Mouse (Mus musculus): ENCODE results near the gene Pdia6. TPM values are rescaled to one million over a fixed set of nuclear protein-coding genes. Genes with fewer than 3 reads are reported as not detected.

Pdia6 gene
- polyA plus RNA-seq, 1 experiment from 2014 or later, result 462 TPM

DNA sequence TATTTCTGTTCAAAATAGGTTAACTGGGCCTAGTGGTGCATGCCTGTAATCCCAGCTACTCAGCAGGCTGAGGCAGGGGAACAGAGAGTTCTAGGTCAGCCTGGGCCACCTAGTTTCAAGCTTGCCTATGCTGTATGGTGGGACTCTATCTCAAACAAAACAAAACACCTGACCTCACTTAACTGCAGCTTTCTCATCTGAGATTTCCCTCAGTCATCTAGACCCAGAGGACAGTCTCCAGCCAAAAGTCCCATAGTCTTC lies 27.0 kb upstream of the Pdia6 start:
- Histone ChIP-seq H3K9ac (no peak overlapping the region), H3K4me3 (no peak overlapping the region), H3K4me2 (replicated peaks) (no peak overlapping the region), H3K27me3 (replicated peaks) (no peaks in the 10 kb centered on the region), H3K27ac (no peak overlapping the region), H3K4me1 (no peaks in the 10 kb centered on the region), H3K36me3 (no peaks in the 10 kb centered on the region), H3K9me3 (no peaks in the 10 kb centered on the region)
- ATAC-seq (ENCODE audit: low FRiP score, low read depth), result no peak

DNA sequence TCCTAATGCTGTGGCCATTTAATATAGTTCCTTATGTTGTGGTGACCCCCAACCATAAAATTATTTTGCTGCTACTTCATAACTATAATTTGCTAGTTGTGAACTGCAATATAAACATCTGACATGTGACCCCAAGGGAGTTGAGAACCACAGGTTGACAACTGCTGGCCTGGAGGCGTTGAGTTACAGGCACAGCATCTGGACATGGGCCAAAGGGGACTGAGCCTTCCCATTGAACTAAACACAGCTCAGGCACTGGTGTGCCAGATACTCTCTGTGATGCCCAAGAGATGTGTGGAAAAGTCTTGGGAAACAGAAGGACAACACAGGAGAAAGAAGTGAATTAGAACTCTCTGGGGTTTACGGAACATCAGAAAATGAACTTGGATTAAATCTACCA lies 25.3 kb upstream of the Pdia6 start:
- ATAC-seq (ENCODE audit: low FRiP score, low read depth), result no peak
- Histone ChIP-seq H3K9me3 (no peaks in the 10 kb centered on the region), H3K27me3 (replicated peaks) (no peaks in the 10 kb centered on the region), H3K4me3 (no peak overlapping the region), H3K27ac (no peak overlapping the region), H3K36me3 (no peaks in the 10 kb centered on the region), H3K4me1 (no peaks in the 10 kb centered on the region), H3K9ac (no peak overlapping the region), H3K4me2 (replicated peaks) (no peak overlapping the region)
- 83% methylated on average over 2 of the region's 2 CpGs for WGBS

DNA sequence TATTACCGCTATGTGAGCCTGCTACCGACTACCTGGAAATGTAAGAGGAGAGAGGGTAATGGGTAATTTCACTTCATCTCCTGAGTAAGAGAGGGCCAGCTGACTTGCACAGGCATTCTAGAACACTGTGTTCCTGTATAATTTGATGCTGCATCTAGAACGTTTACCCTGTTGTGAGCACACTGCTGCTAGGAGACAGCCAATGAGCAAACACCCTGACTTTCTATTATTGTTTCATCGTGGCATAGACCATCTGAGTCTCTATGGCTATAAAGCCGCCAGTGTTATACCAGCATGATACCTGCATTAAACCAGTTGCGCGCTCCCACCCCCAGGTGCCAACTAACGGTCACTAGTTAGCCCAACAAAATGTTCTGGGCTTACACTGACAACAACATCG lies 24.7 kb upstream of the Pdia6 start:
- no peaks in the 10 kb centered on the region for H3K4me1 ChIP-seq
- no peak overlapping the region for H3K4me2 ChIP-seq (replicated peaks)
- H3K27ac ChIP-seq, result no peak overlapping the region
- no peak overlapping the region for H3K9ac ChIP-seq
- WGBS, result 92% methylated on average over 9 of the region's 9 CpGs
- no peaks in the 10 kb centered on the region for H3K9me3 ChIP-seq
- ATAC-seq (ENCODE audit: low FRiP score, low read depth), result no peak
- H3K27me3 ChIP-seq (replicated peaks), result no peaks in the 10 kb centered on the region
- no peaks in the 10 kb centered on the region for H3K36me3 ChIP-seq
- H3K4me3 ChIP-seq, result no peak overlapping the region

DNA sequence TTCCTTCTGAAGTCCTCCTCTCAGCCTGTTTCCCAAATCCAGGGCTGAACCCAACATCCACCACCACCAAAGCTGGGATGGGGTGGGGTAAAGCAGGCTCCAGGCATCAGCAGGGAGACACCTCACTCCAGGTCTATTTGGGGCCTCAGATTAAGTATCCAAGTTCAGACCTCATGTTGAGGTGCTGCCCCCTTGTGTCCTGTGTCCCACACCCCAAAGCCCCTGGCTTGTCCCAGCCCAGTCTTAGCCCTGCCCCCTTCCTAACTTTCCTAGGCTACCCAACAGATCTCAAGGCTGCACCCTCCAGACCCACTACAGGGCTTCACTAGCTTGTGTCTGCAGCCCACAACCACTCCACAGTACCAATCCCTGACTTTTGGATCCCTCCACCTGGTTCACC lies 24.3 kb upstream of the Pdia6 start:
- no peak overlapping the region for H3K4me2 ChIP-seq (replicated peaks)
- no peaks in the 10 kb centered on the region for H3K36me3 ChIP-seq
- ATAC-seq (ENCODE audit: low FRiP score, low read depth), result no peak
- H3K27ac ChIP-seq, result no peak overlapping the region
- no peak overlapping the region for H3K9ac ChIP-seq
- no peaks in the 10 kb centered on the region for H3K9me3 ChIP-seq
- H3K4me3 ChIP-seq, result no peak overlapping the region
- H3K4me1 ChIP-seq, result no peaks in the 10 kb centered on the region
- no peaks in the 10 kb centered on the region for H3K27me3 ChIP-seq (replicated peaks)

DNA sequence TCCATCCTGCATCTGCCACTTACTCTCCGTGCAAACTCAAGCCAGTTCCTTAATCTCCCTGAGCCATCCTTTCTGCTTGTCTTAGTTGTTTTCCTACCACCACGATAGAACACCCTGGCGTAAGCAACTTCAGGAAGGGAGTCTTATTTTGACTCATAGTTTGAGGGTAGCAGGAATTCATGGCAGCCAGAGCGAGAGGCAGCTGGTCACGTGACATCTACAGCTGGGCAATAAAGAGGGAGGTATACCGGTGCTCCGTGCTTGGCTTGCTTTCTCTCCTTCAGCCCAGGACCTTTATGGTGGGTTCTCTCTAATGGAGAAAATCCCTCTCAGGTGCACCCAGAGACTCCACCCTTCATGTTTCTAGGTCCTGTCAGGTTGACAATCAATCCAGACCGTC lies 15.4 kb upstream of the Pdia6 start:
- ATAC-seq (ENCODE audit: low FRiP score, low read depth), result no peak
- H3K36me3 ChIP-seq, result no peaks in the 10 kb centered on the region
- H3K9ac ChIP-seq, result no peak overlapping the region
- no peak overlapping the region for H3K27ac ChIP-seq
- H3K4me2 ChIP-seq (replicated peaks), result no peak overlapping the region
- 75% methylated on average over 8 of the region's 8 CpGs for WGBS
- H3K4me1 ChIP-seq, result no peaks in the 10 kb centered on the region
- peaks cover 4% of the 10 kb centered on the region; the same call in 1 of the 2 replicates for H3K27me3 ChIP-seq (replicated peaks)
- H3K4me3 ChIP-seq, result no peak overlapping the region
- H3K9me3 ChIP-seq, result no peaks in the 10 kb centered on the region

DNA sequence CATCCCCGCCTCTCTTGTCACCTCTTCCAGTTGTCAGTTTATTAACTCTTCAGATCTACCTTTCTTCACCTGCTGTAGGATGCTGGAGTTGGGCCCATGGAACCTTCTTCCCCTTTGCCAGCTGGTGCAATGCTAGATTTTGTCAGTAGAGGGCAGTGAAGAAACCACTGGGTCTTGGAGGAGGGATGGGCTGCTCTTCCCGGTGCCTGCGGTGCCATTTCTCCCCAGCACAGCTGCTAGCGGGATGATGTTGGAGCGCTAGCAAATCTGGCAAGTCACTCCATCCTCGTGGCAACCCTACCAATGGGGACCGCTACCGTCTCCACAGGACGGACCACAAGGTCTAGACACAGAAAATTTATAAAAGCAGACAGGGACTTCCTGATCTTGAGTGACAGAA lies 13.3 kb upstream of the Pdia6 start:
- ATAC-seq (ENCODE audit: low FRiP score, low read depth), result peak; percentile 35; the same call in 1 of the 2 replicates
- Histone ChIP-seq H3K36me3 (no peaks in the 10 kb centered on the region), H3K9ac (no peak overlapping the region), H3K9me3 (no peaks in the 10 kb centered on the region), H3K27ac (no peak overlapping the region), H3K4me3 (no peak overlapping the region), H3K4me1 (no peaks in the 10 kb centered on the region), H3K4me2 (replicated peaks) (peak overlapping the region; percentile 45), H3K27me3 (replicated peaks) (peaks cover 4% of the 10 kb centered on the region; the same call in 1 of the 2 replicates)
- 10% methylated on average over 9 of the region's 9 CpGs for WGBS

DNA sequence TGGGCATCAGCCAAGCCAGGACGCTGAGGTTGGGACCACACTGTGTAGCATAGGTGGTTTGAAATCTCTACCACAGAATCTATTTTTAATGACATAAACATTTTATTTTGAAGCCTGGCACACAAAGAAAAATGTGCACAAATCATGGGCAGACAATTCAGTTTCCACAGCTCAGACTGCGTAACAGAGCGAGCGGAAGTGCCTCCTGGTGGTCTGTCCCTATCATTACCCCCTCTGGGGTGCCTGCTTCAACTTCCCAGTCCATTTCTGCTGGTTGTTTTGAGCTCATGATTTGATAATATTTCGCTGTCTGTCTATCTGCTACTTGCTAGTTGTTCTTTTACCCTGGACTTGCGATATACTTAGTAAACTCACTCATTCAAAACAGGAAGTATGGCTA lies 10.7 kb upstream of the Pdia6 start:
- no peak overlapping the region for H3K27ac ChIP-seq
- no peak overlapping the region for H3K4me3 ChIP-seq
- H3K4me1 ChIP-seq, result no peaks in the 10 kb centered on the region
- H3K36me3 ChIP-seq, result no peaks in the 10 kb centered on the region
- H3K27me3 ChIP-seq (replicated peaks), result peaks cover 4% of the 10 kb centered on the region; the same call in 1 of the 2 replicates
- no peak overlapping the region for H3K4me2 ChIP-seq (replicated peaks)
- no peak for ATAC-seq (ENCODE audit: low FRiP score, low read depth)
- H3K9me3 ChIP-seq, result no peaks in the 10 kb centered on the region
- WGBS, result 87% methylated on average over 6 of the region's 6 CpGs
- H3K9ac ChIP-seq, result no peak overlapping the region

DNA sequence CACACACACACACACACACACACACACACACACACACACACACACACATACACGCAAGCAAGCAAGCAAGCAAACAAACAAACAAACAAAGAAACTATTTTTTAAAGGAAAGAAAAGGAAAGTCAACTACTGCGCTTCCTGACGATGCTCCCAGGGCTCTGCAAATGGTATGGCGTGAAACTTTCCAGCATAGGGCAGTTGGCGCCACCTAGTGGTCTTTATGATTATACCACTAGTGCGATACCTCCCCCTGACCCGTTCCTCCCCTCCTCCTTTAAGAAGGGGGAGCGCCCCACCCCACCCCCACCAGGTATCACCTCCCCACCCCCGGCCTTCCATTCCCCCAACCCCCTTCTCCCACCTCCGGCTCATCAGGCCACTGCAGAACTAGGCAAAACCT lies 9.4 kb upstream of the Pdia6 start:
- Histone ChIP-seq H3K9ac (no peak overlapping the region), H3K27me3 (replicated peaks) (peaks cover 4% of the 10 kb centered on the region; the same call in 1 of the 2 replicates), H3K4me3 (no peak overlapping the region), H3K9me3 (no peaks in the 10 kb centered on the region), H3K4me1 (no peaks in the 10 kb centered on the region), H3K4me2 (replicated peaks) (no peak overlapping the region), H3K36me3 (no peaks in the 10 kb centered on the region), H3K27ac (no peak overlapping the region)
- ATAC-seq (ENCODE audit: low FRiP score, low read depth), result peak; percentile 61
- 8% methylated on average over 9 of the region's 10 CpGs for WGBS

DNA sequence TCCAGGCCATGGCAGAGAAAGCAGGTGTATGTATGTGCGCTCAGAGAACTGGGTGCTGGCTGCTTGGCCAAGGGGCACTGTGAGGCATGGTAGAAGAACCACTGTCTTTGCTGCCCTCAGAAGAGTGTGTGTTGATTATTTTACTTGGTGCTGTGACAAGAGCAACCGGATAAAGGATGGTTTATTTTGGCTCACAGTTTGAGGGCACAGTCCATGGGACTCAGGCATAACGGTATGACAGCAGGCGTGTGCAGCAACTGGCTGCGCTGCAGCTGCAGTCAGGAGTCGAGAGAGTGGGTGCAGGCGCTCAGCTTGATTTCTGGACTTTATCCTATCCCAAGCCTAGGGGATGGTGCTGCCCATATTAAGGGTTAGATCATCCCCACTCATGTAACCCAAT lies 7.9 kb upstream of the Pdia6 start:
- WGBS, result 87% methylated on average over 7 of the region's 7 CpGs
- Histone ChIP-seq H3K36me3 (no peaks in the 10 kb centered on the region), H3K9ac (no peak overlapping the region), H3K9me3 (no peaks in the 10 kb centered on the region), H3K4me1 (no peaks in the 10 kb centered on the region), H3K27ac (no peak overlapping the region), H3K27me3 (replicated peaks) (peaks cover 4% of the 10 kb centered on the region; the same call in 1 of the 2 replicates), H3K4me3 (no peak overlapping the region), H3K4me2 (replicated peaks) (no peak overlapping the region)
- no peak for ATAC-seq (ENCODE audit: low FRiP score, low read depth)

DNA sequence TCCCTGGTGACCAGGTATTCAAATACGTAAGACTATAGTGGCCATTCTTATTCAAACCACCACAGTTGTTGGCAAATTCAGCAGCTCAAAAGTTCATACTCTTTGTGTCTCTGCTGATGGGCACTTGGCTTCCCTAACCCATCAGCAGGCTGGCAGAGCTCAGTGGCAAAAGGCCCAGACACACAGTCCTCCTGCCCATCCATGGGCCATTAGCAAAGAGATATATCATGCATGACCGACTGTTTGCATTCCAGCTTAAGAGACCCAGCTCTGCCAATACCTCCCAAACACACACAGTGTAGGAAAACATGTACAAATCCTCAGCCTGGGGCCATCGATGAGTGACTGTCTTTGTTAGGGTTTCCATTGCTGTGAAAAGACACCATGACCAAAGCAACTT lies 5.3 kb upstream of the Pdia6 start:
- H3K9me3 ChIP-seq, result no peaks in the 10 kb centered on the region
- no peak overlapping the region for H3K27ac ChIP-seq
- no peaks in the 10 kb centered on the region; the same call in 1 of the 2 replicates for H3K4me1 ChIP-seq
- no peak overlapping the region for H3K4me2 ChIP-seq (replicated peaks)
- H3K36me3 ChIP-seq, result no peaks in the 10 kb centered on the region
- H3K4me3 ChIP-seq, result no peak overlapping the region
- H3K9ac ChIP-seq, result no peak overlapping the region
- no peak for ATAC-seq (ENCODE audit: low FRiP score, low read depth)
- WGBS, result 82% methylated on average over 3 of the region's 3 CpGs
- no peaks in the 10 kb centered on the region for H3K27me3 ChIP-seq (replicated peaks)

DNA sequence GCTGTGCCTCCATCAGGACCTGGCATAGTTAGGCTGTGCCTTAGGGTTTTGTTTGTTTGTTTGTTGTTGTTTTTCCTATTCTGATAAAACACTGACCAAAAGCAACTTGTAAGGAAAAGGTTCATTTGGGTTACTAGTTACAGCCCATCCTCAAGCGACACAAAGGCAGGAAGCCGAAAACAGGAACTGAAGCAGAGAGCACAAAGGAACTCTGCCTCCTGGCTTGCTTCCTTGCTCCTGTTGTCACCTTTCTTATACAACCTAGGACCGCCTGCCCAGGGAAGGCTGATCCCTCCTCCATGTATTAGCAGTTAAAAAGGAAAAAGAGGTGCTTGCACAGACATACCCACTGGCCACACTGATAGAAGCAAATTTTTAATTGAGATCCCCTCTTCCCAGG lies 2.5 kb upstream of the Pdia6 start:
- Histone ChIP-seq H3K9ac (no peak overlapping the region), H3K4me2 (replicated peaks) (no peak overlapping the region), H3K9me3 (no peaks in the 10 kb centered on the region), H3K27ac (no peak overlapping the region), H3K27me3 (replicated peaks) (no peaks in the 10 kb centered on the region), H3K4me1 (peaks cover 15% of the 10 kb centered on the region), H3K36me3 (peaks cover 6% of the 10 kb centered on the region), H3K4me3 (no peak overlapping the region)
- 70% methylated on average over 3 of the region's 3 CpGs for WGBS
- ATAC-seq (ENCODE audit: low FRiP score, low read depth), result no peak

DNA sequence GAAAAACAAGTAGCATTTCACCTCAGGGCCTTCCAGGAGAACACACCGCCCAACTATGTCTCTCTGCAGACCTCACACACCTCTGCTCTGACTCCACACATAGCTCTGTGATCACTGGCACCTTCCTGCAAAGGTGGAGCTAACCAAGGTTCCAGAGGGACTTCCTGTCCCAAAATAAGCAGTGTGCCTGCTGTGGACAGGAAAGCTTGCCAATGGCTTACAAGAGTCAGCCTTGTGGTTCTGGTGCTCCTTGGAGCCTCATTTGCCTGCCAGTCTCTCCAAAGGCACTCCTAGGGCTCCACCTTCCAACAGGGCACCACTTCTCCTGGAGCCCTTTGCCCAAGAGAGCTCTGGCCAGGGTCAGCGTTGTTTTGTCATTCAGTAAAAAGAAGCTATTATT lies 1.5 kb upstream of the Pdia6 start:
- Histone ChIP-seq H3K4me1 (peaks cover 22% of the 10 kb centered on the region), H3K36me3 (peaks cover 13% of the 10 kb centered on the region), H3K4me2 (replicated peaks) (no peak overlapping the region), H3K9me3 (no peaks in the 10 kb centered on the region), H3K27me3 (replicated peaks) (no peaks in the 10 kb centered on the region), H3K27ac (no peak overlapping the region), H3K9ac (no peak overlapping the region), H3K4me3 (no peak overlapping the region)
- no peak for ATAC-seq (ENCODE audit: low FRiP score, low read depth)
- WGBS, result 89% methylated on average over 2 of the region's 2 CpGs

DNA sequence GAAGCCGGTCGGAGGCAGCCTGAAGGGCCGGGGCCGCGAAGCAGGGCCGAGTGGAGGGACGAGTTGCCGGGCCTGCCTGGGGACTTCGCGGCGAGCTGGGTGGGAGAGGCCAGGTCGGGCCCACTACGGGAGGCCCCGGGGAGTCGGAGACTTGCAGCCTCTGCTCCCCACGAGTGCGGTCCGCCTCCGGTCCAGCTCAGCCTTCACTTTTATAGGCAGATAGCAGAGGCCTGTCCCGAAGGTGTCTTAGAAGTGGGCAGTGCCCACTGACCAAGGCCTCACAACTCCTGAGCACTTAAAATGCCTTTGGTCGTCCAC lies 287 bp downstream of the Pdia6 start:
- WGBS, result under 1% methylated on average over 21 of the region's 21 CpGs
- peak overlapping the region; percentile 77 for H3K4me2 ChIP-seq (replicated peaks)
- peak overlapping the region; percentile 86 for H3K9ac ChIP-seq
- H3K9me3 ChIP-seq, result no peaks in the 10 kb centered on the region
- peaks cover 29% of the 10 kb centered on the region for H3K36me3 ChIP-seq
- H3K27ac ChIP-seq, result peak overlapping the region; percentile 46; the same call in 1 of the 2 replicates
- H3K4me3 ChIP-seq, result peak overlapping the region; percentile 90
- ATAC-seq (ENCODE audit: low FRiP score, low read depth), result peak; percentile 81
- peaks cover 22% of the 10 kb centered on the region for H3K4me1 ChIP-seq
- no peaks in the 10 kb centered on the region for H3K27me3 ChIP-seq (replicated peaks)

DNA sequence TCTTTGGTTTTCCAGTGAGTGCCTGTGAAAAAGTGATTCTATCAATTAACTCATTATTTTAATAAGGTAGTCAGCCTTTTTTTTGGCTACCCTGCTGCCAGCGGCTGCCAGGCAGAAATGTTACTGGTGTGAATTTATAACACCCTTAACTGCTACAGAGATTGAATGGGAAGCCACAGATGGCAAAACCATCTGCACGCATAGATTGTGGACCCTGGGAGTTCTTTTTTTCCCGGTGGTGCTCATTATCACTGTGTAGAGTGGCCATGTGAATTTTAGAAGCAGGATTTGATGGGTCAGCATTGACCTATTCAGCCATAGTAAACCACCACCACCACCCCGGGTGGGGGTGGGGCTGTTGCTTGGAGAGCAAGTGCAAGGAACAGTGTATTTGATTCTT lies 971 bp downstream of the Pdia6 start:
- ATAC-seq (ENCODE audit: low FRiP score, low read depth), result no peak
- Histone ChIP-seq H3K4me2 (replicated peaks) (peak overlapping the region; percentile 77), H3K9ac (peak overlapping the region; percentile 86), H3K9me3 (no peaks in the 10 kb centered on the region), H3K27me3 (replicated peaks) (no peaks in the 10 kb centered on the region), H3K4me1 (peaks cover 22% of the 10 kb centered on the region), H3K36me3 (peaks cover 36% of the 10 kb centered on the region), H3K4me3 (peak overlapping the region; percentile 90), H3K27ac (no peak overlapping the region)
- 9% methylated on average over 4 of the region's 4 CpGs for WGBS
